Mouse (Mus musculus): Measurements from ENCODE around the gene Usp13. TPM values are rescaled to one million over a fixed set of nuclear protein-coding genes. Genes with fewer than 3 reads are reported as not detected.
A peak's percentile ranks its signal among the peaks of the same experiment; 100 is the strongest.

The Usp13 gene
- total and polyA plus RNA-seq, 2 experiments: 0.02 to 0.09 TPM

- Histone ChIP-seq H3K36me3 (ENCODE audit: control insufficient read depth, insufficient read depth, low read length) (no peaks in the 10 kb centered on the region), H3K27me3 (ENCODE audit: control insufficient read depth, insufficient read depth, low read length) (no peaks in the 10 kb centered on the region), H3K4me1 (ENCODE audit: control insufficient read depth, insufficient read depth, low read length) (no peaks in the 10 kb centered on the region), H3K4me3 (ENCODE audit: insufficient read depth, low read depth, low read length) (no peak overlapping the region), H3K27ac (replicated peaks; ENCODE audit: insufficient read depth, low read depth, low read length) (no peak overlapping the region), H3K9ac (ENCODE audit: low read depth, low read length) (no peak overlapping the region), H3K79me2 (ENCODE audit: control insufficient read depth, insufficient read depth, low read length) (no peaks in the 10 kb centered on the region)
- no peak for DNase-seq (ENCODE audit: extremely low read depth, low read depth, low spot score)
- 90% methylated on average over 5 of the region's 5 CpGs for WGBS
- TF ChIP-seq CTCF (IDR thresholded peaks at IDR 0.05; ENCODE audit: low read depth, low read length): no peak
Measured at GRCm38 (mm10) chr3:32947486-32947885, 130.1 kb downstream of the Usp13 start.

GRCm38 (mm10) chr3:32951382-32951781, 134.0 kb downstream of the Usp13 start:
- Histone ChIP-seq H3K27me3 (ENCODE audit: control insufficient read depth, insufficient read depth, low read length) (no peaks in the 10 kb centered on the region), H3K36me3 (ENCODE audit: control insufficient read depth, insufficient read depth, low read length) (no peaks in the 10 kb centered on the region), H3K79me2 (ENCODE audit: control insufficient read depth, insufficient read depth, low read length) (no peaks in the 10 kb centered on the region), H3K4me1 (ENCODE audit: control insufficient read depth, insufficient read depth, low read length) (no peaks in the 10 kb centered on the region), H3K9ac (ENCODE audit: low read depth, low read length) (no peak overlapping the region), H3K4me3 (ENCODE audit: insufficient read depth, low read depth, low read length) (no peak overlapping the region), H3K27ac (replicated peaks; ENCODE audit: insufficient read depth, low read depth, low read length) (no peak overlapping the region)
- WGBS: 9% methylated on average over 1 of the region's 1 CpGs
- DNase-seq (ENCODE audit: extremely low read depth, low read depth, low spot score): no peak
- TF ChIP-seq POLR2A (IDR thresholded peaks at IDR 0.05; ENCODE audit: extremely low read depth, insufficient read depth, low read length): no peak
- TF ChIP-seq CTCF (IDR thresholded peaks at IDR 0.05; ENCODE audit: low read depth, low read length): no peak

GRCm38 (mm10) chr3:32961494-32961893, 144.1 kb downstream of the Usp13 start:
- Histone ChIP-seq H3K4me1 (ENCODE audit: control insufficient read depth, insufficient read depth, low read length) (no peaks in the 10 kb centered on the region), H3K27ac (replicated peaks; ENCODE audit: insufficient read depth, low read depth, low read length) (no peak overlapping the region), H3K36me3 (ENCODE audit: control insufficient read depth, insufficient read depth, low read length) (no peaks in the 10 kb centered on the region), H3K79me2 (ENCODE audit: control insufficient read depth, insufficient read depth, low read length) (no peaks in the 10 kb centered on the region), H3K4me3 (ENCODE audit: insufficient read depth, low read depth, low read length) (no peak overlapping the region), H3K27me3 (ENCODE audit: control insufficient read depth, insufficient read depth, low read length) (no peaks in the 10 kb centered on the region), H3K9ac (ENCODE audit: low read depth, low read length) (no peak overlapping the region)
- TF ChIP-seq CTCF (IDR thresholded peaks at IDR 0.05; ENCODE audit: low read depth, low read length) (no peak), POLR2A (IDR thresholded peaks at IDR 0.05; ENCODE audit: extremely low read depth, insufficient read depth, low read length) (no peak)
- no peak for DNase-seq (ENCODE audit: extremely low read depth, low read depth, low spot score)
- 89% methylated on average over 3 of the region's 3 CpGs for WGBS

- Histone ChIP-seq H3K79me2 (ENCODE audit: control insufficient read depth, insufficient read depth, low read length) (no peaks in the 10 kb centered on the region), H3K36me3 (ENCODE audit: control insufficient read depth, insufficient read depth, low read length) (no peaks in the 10 kb centered on the region), H3K4me1 (ENCODE audit: control insufficient read depth, insufficient read depth, low read length) (no peaks in the 10 kb centered on the region), H3K27me3 (ENCODE audit: control insufficient read depth, insufficient read depth, low read length) (no peaks in the 10 kb centered on the region), H3K9ac (ENCODE audit: low read depth, low read length) (no peak overlapping the region), H3K4me3 (ENCODE audit: insufficient read depth, low read depth, low read length) (no peak overlapping the region), H3K27ac (replicated peaks; ENCODE audit: insufficient read depth, low read depth, low read length) (no peak overlapping the region)
- no peak for TF ChIP-seq POLR2A (IDR thresholded peaks at IDR 0.05; ENCODE audit: extremely low read depth, insufficient read depth, low read length)
- no peak for TF ChIP-seq CTCF (IDR thresholded peaks at IDR 0.05; ENCODE audit: low read depth, low read length)
- DNase-seq (ENCODE audit: extremely low read depth, low read depth, low spot score): peak; percentile 6
- 6% methylated on average over 2 of the region's 2 CpGs for WGBS
Measured at GRCm38 (mm10) chr3:32965528-32965927, 148.2 kb downstream of the Usp13 start.

- Histone ChIP-seq H3K79me2 (ENCODE audit: control insufficient read depth, insufficient read depth, low read length) (no peaks in the 10 kb centered on the region), H3K36me3 (ENCODE audit: control insufficient read depth, insufficient read depth, low read length) (no peaks in the 10 kb centered on the region), H3K27me3 (ENCODE audit: control insufficient read depth, insufficient read depth, low read length) (no peaks in the 10 kb centered on the region), H3K4me3 (ENCODE audit: insufficient read depth, low read depth, low read length) (no peak overlapping the region), H3K4me1 (ENCODE audit: control insufficient read depth, insufficient read depth, low read length) (no peaks in the 10 kb centered on the region), H3K27ac (replicated peaks; ENCODE audit: insufficient read depth, low read depth, low read length) (no peak overlapping the region), H3K9ac (ENCODE audit: low read depth, low read length) (no peak overlapping the region)
- DNase-seq (ENCODE audit: extremely low read depth, low read depth, low spot score): no peak
- TF ChIP-seq POLR2A (IDR thresholded peaks at IDR 0.05; ENCODE audit: extremely low read depth, insufficient read depth, low read length) (no peak), CTCF (IDR thresholded peaks at IDR 0.05; ENCODE audit: low read depth, low read length) (no peak)
- WGBS: 79% methylated on average over 1 of the region's 1 CpGs
Measured at GRCm38 (mm10) chr3:32968671-32969425, 151.5 kb downstream of the Usp13 start.

- H3K27ac ChIP-seq (replicated peaks; ENCODE audit: insufficient read depth, low read depth, low read length): no peak overlapping the region
- 95% methylated on average over 1 of the region's 1 CpGs for WGBS
- H3K79me2 ChIP-seq (ENCODE audit: control insufficient read depth, insufficient read depth, low read length): no peaks in the 10 kb centered on the region
- no peaks in the 10 kb centered on the region for H3K4me1 ChIP-seq (ENCODE audit: control insufficient read depth, insufficient read depth, low read length)
- no peaks in the 10 kb centered on the region for H3K36me3 ChIP-seq (ENCODE audit: control insufficient read depth, insufficient read depth, low read length)
- H3K4me3 ChIP-seq (ENCODE audit: insufficient read depth, low read depth, low read length): no peak overlapping the region
- no peaks in the 10 kb centered on the region for H3K27me3 ChIP-seq (ENCODE audit: control insufficient read depth, insufficient read depth, low read length)
- H3K9ac ChIP-seq (ENCODE audit: low read depth, low read length): no peak overlapping the region
- TF ChIP-seq CTCF (IDR thresholded peaks at IDR 0.05; ENCODE audit: low read depth, low read length): no peak
- no peak for TF ChIP-seq POLR2A (IDR thresholded peaks at IDR 0.05; ENCODE audit: extremely low read depth, insufficient read depth, low read length)
- DNase-seq (ENCODE audit: extremely low read depth, low read depth, low spot score): no peak
Measured at GRCm38 (mm10) chr3:32970257-32970656, 152.9 kb downstream of the Usp13 start.

All from liver, adult 2 months (tissue).